In genomic region chr3:140941316-140941715, GRCm38 (mm10) we compare ENCODE assay signal across 28 mouse cellular contexts.
"Had no signal": no experiment of that assay in that cellular context is flagged by ENCODE, and none has a peak within 500 bp of the region (broad histone marks: within the 10 kb centered on the region; RNA-seq: fewer than 3 reads in every experiment).

No protein-coding gene starts in this region.

- H3K4me3 ChIP-seq: gastrocnemius, adult 2 months; heart, embryonic 10.5 days; heart, embryonic 12.5 days; hindbrain, embryonic 10.5 days; hindbrain, embryonic 12.5 days; intestine, embryonic 15.5 days; kidney, embryonic 15.5 days; left cerebral cortex, adult 2 months; limb, embryonic 10.5 days; limb, embryonic 12.5 days; liver, embryonic 13.5 days had no signal

- H3K27me3 ChIP-seq: heart, embryonic 12.5 days; hindbrain, embryonic 12.5 days; intestine, embryonic 15.5 days; kidney, embryonic 15.5 days; limb, embryonic 12.5 days; liver, embryonic 13.5 days had no signal

- DNase-seq: gastrocnemius, adult 2 months; gastrocnemius, postnatal 10 days; gastrocnemius, postnatal 25 days; heart, adult 18-20 months; heart, postnatal 10 days; heart, postnatal 4 days; kidney, adult 18-20 months; kidney, adult 9 months; kidney, postnatal 10 days; kidney, postnatal 25 days; kidney, postnatal 4 days; layer of hippocampus, adult 9-11 months; liver; liver, embryonic 13.5 days had no signal

- H3K9ac ChIP-seq: heart, embryonic 12.5 days; hindbrain, embryonic 12.5 days; hindbrain, embryonic 14.5 days; intestine, embryonic 15.5 days; kidney, embryonic 15.5 days; limb, embryonic 12.5 days; liver, embryonic 13.5 days had no signal

- H3K27ac ChIP-seq: gastrocnemius, adult 2 months; heart, embryonic 10.5 days; hindbrain, embryonic 10.5 days; hindbrain, embryonic 12.5 days; hindbrain, embryonic 14.5 days; intestine, embryonic 15.5 days; kidney, embryonic 15.5 days; left cerebral cortex, adult 2 months; limb, embryonic 10.5 days; limb, embryonic 12.5 days; liver, embryonic 13.5 days had no signal

- H3K4me2 ChIP-seq: heart, embryonic 12.5 days; hindbrain, embryonic 12.5 days; hindbrain, embryonic 14.5 days; intestine, embryonic 15.5 days; kidney, embryonic 15.5 days; limb, embryonic 12.5 days; liver, embryonic 11.5 days; liver, embryonic 13.5 days had no signal

- H3K36me3 ChIP-seq: heart, embryonic 10.5 days; heart, embryonic 12.5 days; hindbrain, embryonic 10.5 days; hindbrain, embryonic 12.5 days; intestine, embryonic 15.5 days; kidney, embryonic 15.5 days; limb, embryonic 10.5 days; limb, embryonic 12.5 days; liver, embryonic 13.5 days had no signal

- ATAC-seq: hindbrain, embryonic 16.5 days; inflammation-experienced regulatory T-cells, adult 6 months; intestine, embryonic 15.5 days; intestine, postnatal 0 days had no signal

- H3K4me1 ChIP-seq: heart, embryonic 10.5 days; heart, embryonic 12.5 days; hindbrain, embryonic 10.5 days; hindbrain, embryonic 12.5 days; intestine, embryonic 15.5 days; kidney, embryonic 15.5 days; limb, embryonic 10.5 days; limb, embryonic 12.5 days; liver, embryonic 13.5 days had no signal

- H3K9me3 ChIP-seq: heart, embryonic 10.5 days; heart, embryonic 12.5 days; hindbrain, embryonic 10.5 days; hindbrain, embryonic 12.5 days; intestine, embryonic 15.5 days; kidney, embryonic 15.5 days; limb, embryonic 10.5 days; limb, embryonic 12.5 days; liver, embryonic 13.5 days had no signal
